Mouse (Mus musculus) 3T3-L1 (cell line): Measurements from ENCODE around the gene Oas1a.
A peak's percentile ranks its signal among the peaks of the same experiment; 100 is the strongest.
"Not testable (repeated sequence)": the region's sequence is repeated elsewhere in the genome, so short reads cannot be mapped to it uniquely, and the experiment has no call there.

ENCODE experiments used
- DNase-seq: peaks from one replicate; pipeline ENCODE4 v3.0.0-alpha.2; 2015; ENCODE audit warnings: low read depth, low spot score

Oas1a gene

DNA sequence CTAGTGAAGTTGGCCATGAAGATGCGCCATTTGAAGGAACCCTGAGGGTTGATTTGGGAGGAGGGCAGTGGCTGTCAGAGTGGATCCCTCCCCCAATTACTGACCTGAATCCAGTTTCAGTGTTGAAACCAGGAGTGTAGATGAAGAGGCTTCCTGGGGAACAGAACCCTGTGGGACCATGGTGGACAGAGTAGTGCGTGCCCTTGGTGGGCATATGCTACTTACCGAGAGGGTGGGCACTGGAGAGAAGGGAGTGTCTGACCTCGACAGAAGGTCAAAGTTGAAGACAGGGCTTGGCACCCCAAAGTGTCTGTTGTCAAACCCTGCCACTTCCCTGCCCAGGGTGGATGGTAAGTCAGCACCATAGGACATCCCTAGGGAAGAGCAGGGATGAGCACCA is 13.5 kb downstream of the Oas1a start:
- not testable (repeated sequence) for DNase-seq

DNA sequence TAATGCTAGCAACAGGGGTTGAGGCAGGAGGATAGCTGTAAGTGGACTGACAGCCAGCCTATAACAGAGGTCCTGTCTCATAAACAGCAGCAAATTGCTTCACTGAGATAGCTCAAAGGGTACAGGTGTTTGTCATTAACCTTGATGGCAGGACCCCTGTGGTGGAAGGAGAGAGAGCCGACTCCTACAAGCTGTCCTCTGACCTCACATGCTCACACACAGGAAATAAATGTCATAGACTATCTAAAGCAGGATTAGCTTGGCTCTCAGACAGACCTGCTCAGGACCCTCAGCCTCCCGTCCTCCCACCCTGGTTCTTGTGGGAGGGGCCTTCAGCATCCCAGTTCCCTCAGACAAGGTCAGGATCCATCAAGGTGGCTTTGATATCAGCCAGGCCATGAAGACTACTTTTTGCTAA is 15.1 kb downstream of the Oas1a start:
- DNase-seq: no peak

DNA sequence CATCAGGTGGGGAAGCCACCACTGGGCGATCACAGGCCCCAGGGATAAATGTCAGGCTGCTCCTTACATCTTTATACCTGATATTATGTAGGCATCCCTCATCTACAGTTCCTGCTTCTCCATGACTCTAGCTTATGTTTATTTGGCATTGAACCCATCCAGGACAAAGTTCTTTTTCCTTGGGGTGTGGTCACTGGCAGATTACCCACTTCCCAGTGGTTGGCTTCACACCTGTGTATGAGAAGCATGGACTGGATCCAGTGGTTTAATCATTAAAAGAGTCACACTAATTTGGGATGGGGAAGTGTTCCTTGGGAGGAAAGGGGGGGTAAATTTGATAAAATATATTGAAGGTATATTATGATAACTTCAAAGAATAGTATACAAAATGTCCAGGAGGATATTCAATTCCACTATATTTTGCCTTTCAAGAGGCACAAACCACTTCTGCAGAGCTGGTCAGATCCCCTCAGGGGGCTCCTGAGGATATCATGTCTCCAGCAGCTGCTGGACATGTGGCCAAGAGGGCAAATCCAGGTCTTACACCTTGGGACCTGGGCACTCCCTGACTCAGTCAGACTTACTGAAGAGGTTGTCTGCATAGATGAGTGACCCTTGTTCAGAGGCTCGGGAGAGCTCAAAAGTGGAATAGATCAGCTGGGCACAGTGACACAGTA is 15.6 kb downstream of the Oas1a start:
- DNase-seq: not testable (repeated sequence)

DNA sequence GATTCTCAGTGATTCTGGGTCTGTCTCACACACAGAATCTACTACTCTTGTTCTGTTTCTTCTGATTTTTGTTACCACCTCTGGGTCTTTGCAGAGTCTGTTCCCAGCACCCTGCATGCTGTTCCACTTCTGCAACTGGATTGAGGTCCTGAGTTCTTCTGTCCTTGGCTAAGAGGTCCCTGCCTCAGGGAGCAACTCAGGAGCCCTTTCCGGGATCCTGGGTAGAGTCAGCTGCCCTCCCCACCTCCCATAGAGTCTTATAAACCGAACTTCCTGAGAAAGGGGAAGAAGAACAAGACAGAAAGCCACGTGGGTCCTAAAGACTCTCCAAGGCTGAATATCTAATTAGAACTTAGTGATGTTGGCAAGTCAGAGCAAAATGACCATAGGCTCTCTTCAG is 16.3 kb downstream of the Oas1a start:
- no peak for DNase-seq

- DNase-seq: no peak
Measured at GRCm38 (mm10) chr5:120890026-120890425, 17.3 kb downstream of the Oas1a start.

DNA sequence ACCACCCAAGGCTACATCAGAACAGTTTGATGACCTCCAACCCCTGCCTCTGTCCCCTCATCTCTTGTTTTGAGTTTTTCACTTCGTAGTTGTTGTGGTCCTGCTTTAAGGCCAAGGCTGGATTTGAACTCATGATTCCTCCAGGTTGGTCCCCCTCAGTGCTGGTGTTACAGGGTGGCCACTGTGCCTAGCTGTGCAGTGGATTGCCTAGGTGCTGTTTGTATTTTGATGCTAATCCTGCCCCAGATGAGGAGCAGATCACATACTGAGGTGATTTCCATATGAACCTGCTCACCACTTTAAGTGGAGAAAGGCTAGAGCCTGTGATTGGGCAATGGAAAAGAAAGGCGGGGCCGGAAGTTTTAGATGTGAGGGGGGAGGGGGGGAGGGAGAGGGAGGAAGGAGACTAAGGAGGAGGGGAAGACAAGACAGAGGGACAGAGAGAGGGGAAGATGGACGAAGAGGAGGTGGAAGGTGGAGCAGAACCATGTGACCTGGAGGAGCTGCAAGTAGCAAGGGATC is 19.0 kb downstream of the Oas1a start:
- DNase-seq: not testable (repeated sequence)

GRCm38 (mm10) chr5:120887831-120888230 is 19.5 kb downstream of the Oas1a start:
- no peak for DNase-seq

DNA sequence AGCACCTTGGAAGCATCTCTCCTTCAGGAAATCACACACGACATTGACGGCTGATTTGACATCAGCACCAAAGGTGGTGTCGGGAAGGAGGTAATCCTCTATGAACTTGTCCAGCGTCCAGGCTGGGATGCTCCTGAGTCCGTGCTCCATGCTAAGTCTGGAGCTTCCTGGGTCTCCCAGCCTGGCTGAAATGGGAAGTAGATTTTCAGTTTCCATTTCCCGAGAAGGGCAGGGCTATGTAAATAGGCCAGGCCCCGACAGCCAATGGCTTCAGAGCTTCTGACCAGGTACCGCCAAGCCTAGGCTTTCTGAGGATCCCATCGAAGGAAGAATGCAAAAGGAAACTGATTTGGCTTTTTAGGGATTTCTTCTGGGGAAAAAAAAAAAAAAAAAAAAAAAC is 19.9 kb downstream of the Oas1a start, which contains the start of gene Oas1g:
Gene Oas1g (minus strand): TSS at position 201 of the 400 bp plus-strand sequence.
- not testable (repeated sequence) for DNase-seq

DNA sequence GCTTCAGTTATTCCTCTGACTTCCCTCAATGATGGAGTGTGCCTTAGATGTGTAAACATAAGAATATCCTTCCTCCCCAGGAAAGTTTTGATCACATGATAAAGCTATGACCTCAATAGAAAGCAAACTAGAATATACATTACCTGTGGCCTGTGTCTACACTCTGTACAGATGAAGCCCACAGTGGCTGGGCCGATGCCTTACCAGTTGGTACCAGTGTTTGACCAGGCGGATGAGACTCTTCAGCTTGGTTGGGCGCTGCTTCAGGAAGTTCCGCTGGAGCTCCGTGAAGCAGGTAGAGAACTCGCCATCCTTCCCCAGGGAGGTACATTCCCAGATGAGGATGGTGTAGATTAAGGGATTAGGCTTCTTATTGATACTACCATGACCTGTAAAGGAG is 25.6 kb downstream of the Oas1a start:
- DNase-seq: not testable (repeated sequence)

GRCm38 (mm10) chr5:120878803-120879202 is 28.5 kb downstream of the Oas1a start:
- DNase-seq: not testable (repeated sequence)

GRCm38 (mm10) chr5:120877407-120877806 is 29.9 kb downstream of the Oas1a start:
- not testable (repeated sequence) for DNase-seq

GRCm38 (mm10) chr5:120876839-120877238 is 30.5 kb downstream of the Oas1a start:
- not testable (repeated sequence) for DNase-seq

DNA sequence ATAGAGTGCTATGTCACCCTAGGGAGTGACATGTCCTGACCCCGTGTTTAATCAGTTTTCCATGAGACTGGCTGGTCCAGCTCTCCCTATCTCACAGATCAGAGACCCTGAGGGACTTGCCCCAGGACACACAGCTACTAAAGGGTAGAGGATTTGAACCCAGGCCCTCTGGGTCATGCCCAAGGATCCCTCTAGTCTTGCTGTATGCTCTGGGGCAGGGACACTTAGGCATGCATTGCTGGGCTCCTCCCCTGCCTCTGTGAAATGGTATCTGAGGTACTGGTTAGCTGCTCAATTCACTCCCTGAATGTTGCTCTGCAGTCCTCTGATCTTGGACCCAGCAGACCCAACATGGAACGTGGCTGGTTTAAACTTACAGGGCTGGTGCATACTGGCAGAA is 35.9 kb downstream of the Oas1a start:
- no peak for DNase-seq

DNA sequence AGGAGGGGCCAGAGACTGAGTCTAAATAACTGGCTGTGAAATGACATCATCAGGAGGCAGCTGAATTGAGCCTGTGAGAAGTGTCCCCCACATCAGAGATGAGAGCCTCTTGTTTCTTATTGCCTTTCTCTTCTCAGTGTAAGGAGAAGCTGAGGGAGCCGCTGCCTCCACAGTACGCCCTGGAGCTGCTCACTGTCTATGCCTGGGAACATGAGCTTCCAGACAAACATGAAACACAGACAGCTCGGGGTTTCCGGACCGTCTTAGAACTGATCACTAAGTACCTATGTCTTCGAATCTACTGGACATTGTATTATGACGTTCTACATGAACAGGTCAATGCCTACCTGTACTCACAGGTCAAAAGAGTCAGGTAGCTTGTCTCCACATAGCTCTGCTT is 36.5 kb downstream of the Oas1a start:
- DNase-seq: no peak

DNA sequence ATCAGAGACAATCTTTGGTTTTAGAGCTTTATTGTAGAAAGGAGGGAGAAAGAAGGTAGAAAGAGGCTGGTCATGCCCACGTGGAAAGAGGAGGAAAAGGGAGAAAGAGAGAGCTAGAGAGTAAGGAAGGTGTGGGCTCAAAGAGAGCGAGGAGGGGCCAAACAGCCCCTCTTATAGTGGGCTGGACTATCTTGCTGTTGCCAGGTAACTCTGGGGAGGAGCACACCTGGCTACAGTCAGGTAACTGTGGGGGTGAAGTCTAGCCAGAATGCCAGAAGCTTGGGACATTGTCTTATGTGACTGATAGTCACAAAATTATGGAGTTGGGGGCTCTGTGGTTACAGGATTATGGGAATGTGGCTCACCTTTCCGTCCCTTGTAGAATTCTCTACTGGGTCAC is 37.2 kb downstream of the Oas1a start:
- DNase-seq: no peak

- DNase-seq: no peak
Measured at GRCm38 (mm10) chr5:120869436-120870015, 37.8 kb downstream of the Oas1a start.

- peak; percentile 56 for DNase-seq
Measured at GRCm38 (mm10) chr5:120865336-120865860, 41.9 kb downstream of the Oas1a start.

- DNase-seq: no peak
Measured at GRCm38 (mm10) chr5:120861121-120861520, 46.2 kb downstream of the Oas1a start, which contains the start of gene Oas1h. Gene Oas1h, plus strand, starts transcription at chr5:120861421.

- no peak for DNase-seq
Measured at GRCm38 (mm10) chr5:120859241-120859640, 48.1 kb downstream of the Oas1a start.

DNA sequence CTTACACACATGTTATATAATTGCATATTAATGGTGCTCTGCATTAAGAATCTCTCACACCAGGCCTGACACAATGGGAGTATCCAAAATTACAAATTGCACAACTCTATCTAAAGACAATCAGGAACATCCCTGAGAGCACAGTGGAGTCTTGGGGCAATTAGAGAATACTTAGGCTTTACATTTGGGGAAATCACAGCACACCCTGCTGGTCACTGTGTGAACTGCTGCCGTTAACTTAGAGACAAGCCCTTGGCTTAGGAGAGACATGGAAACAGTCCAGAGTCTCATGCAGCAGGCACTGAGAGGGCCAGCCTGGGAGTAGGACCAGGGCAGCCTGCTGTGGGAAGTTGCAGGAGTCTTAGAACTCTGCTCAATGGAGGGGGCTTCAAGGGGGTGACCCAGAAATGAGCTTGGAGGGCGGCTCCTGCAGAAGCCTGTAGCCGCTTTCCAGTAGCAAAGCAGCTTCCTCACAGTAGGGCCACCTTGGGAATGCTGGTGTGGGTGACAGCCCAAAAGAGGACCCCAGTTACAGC is 57.7 kb downstream of the Oas1a start:
- peak; percentile 78 for DNase-seq

GRCm38 (mm10) chr5:120847067-120847466 is 60.3 kb downstream of the Oas1a start, which contains the start of gene Oas1f:
Gene Oas1f, plus strand, starts transcription at chr5:120847367.
- DNase-seq: no peak
